Mouse (Mus musculus): ENCODE results near the gene Kif16b. TPM values are rescaled to one million over a fixed set of nuclear protein-coding genes. Genes with fewer than 3 reads are reported as not detected.

Kif16b gene
- total RNA-seq, 2 experiments from 2014 or later: 11.0 to 11.9 TPM

- no peak for DNase-seq (ENCODE audit: low spot score in 2 of 2)
These were observed 218.2 kb downstream of the Kif16b start for GRCm38 (mm10) chr2:142682965-142683709.

- no peak for DNase-seq (ENCODE audit: low spot score in 2 of 2)
These were observed 232.9 kb downstream of the Kif16b start for GRCm38 (mm10) chr2:142668426-142668825.

- no peak for DNase-seq (ENCODE audit: low spot score in 2 of 2)
These were observed 249.7 kb downstream of the Kif16b start for GRCm38 (mm10) chr2:142651591-142651990.

GRCm38 (mm10) chr2:142648023-142648453 lies 253.3 kb downstream of the Kif16b start:
- DNase-seq (ENCODE audit: low spot score in 2 of 2): peak; percentile 52 to 74

- DNase-seq (ENCODE audit: low spot score in 2 of 2): no peak
These were observed 254.5 kb downstream of the Kif16b start for GRCm38 (mm10) chr2:142646863-142647262.

GRCm38 (mm10) chr2:142641766-142642165 lies 259.6 kb downstream of the Kif16b start:
- no peak for DNase-seq (ENCODE audit: low spot score in 2 of 2)

GRCm38 (mm10) chr2:142635606-142636304 lies 265.6 kb downstream of the Kif16b start:
- DNase-seq (ENCODE audit: low spot score in 2 of 2): peak in 1 of 2 experiments; percentile 20

GRCm38 (mm10) chr2:142633996-142634559 lies 267.3 kb downstream of the Kif16b start:
- DNase-seq (ENCODE audit: low spot score in 2 of 2): no peak

GRCm38 (mm10) chr2:142629523-142630312 lies 271.6 kb downstream of the Kif16b start:
- no peak for DNase-seq (ENCODE audit: low spot score in 2 of 2)

GRCm38 (mm10) chr2:142625756-142626155 lies 275.6 kb downstream of the Kif16b start:
- DNase-seq (ENCODE audit: low spot score in 2 of 2): no peak

GRCm38 (mm10) chr2:142625101-142625500 lies 276.2 kb downstream of the Kif16b start:
- no peak for DNase-seq (ENCODE audit: low spot score in 2 of 2)

GRCm38 (mm10) chr2:142624254-142624653 lies 277.1 kb downstream of the Kif16b start:
- no peak for DNase-seq (ENCODE audit: low spot score in 2 of 2)

- DNase-seq (ENCODE audit: low spot score in 2 of 2): no peak
These were observed 280.2 kb downstream of the Kif16b start for GRCm38 (mm10) chr2:142621152-142621551.

- DNase-seq (ENCODE audit: low spot score in 2 of 2): no peak
These were observed 281.4 kb downstream of the Kif16b start for GRCm38 (mm10) chr2:142619926-142620325.

GRCm38 (mm10) chr2:142614535-142614934 lies 286.8 kb downstream of the Kif16b start:
- DNase-seq (ENCODE audit: low spot score in 2 of 2): no peak

GRCm38 (mm10) chr2:142612359-142612953 lies 288.9 kb downstream of the Kif16b start:
- no peak for DNase-seq (ENCODE audit: low spot score in 2 of 2)

- DNase-seq (ENCODE audit: low spot score in 2 of 2): peak; percentile 29 to 73
These were observed 290.2 kb downstream of the Kif16b start for GRCm38 (mm10) chr2:142611113-142611512.

- no peak for DNase-seq (ENCODE audit: low spot score in 2 of 2)
These were observed 291.1 kb downstream of the Kif16b start for GRCm38 (mm10) chr2:142610206-142610605.

- peak; percentile 29 to 68 for DNase-seq (ENCODE audit: low spot score in 2 of 2)
These were observed 292.6 kb downstream of the Kif16b start for GRCm38 (mm10) chr2:142608778-142609177.

- DNase-seq (ENCODE audit: low spot score in 2 of 2): no peak
These were observed 296.6 kb downstream of the Kif16b start for GRCm38 (mm10) chr2:142604762-142605161.

GRCm38 (mm10) chr2:142603210-142603609 lies 298.1 kb downstream of the Kif16b start:
- DNase-seq (ENCODE audit: low spot score in 2 of 2): no peak
